Mouse (Mus musculus): ENCODE results near the gene Cdkn2d.

DNA sequence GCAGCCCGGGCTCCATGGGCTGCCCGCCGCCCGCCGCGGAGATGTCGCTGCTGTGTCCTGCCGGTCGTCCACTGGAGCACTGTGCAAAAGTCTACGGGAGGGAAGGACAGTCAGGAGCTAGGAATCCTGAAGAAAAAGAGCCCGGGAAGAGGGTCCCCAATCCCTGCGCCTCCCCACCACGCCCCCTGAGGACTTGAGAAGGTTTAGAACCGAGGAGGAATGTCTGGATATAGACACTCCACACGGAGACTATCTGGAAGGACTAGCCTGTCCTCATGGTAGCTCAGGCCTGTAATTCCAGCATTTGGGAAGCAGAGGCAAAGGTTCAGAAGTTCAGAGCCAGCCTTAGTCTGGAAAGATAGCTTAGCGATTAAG is 46.1 kb downstream of the Cdkn2d start:
- TF ChIP-seq POLR2A (IDR thresholded peaks at IDR 0.05; ENCODE audit: control insufficient read depth, extremely low read depth, insufficient read depth, low read length, poor library complexity) (no peak), CTCF (IDR thresholded peaks at IDR 0.05; ENCODE audit: borderline replicate concordance, control insufficient read depth, extremely low read depth, insufficient read depth, low read length, poor library complexity) (no peak)

Measured in thymus, adult 2 months (tissue).